Mouse (Mus musculus) kidney, adult 11 months (tissue): ENCODE measurements at regions not wholly inside any gene's neighbourhood (a gene's known extent, or its start where the extent isn't known, plus 50 kb on each side); places are given as distances from the start of the nearest gene placed in this dataset.

ENCODE experiments used
- DNase-seq: peaks from one replicate; pipeline ENCODE4 v3.0.0; 2022

DNA sequence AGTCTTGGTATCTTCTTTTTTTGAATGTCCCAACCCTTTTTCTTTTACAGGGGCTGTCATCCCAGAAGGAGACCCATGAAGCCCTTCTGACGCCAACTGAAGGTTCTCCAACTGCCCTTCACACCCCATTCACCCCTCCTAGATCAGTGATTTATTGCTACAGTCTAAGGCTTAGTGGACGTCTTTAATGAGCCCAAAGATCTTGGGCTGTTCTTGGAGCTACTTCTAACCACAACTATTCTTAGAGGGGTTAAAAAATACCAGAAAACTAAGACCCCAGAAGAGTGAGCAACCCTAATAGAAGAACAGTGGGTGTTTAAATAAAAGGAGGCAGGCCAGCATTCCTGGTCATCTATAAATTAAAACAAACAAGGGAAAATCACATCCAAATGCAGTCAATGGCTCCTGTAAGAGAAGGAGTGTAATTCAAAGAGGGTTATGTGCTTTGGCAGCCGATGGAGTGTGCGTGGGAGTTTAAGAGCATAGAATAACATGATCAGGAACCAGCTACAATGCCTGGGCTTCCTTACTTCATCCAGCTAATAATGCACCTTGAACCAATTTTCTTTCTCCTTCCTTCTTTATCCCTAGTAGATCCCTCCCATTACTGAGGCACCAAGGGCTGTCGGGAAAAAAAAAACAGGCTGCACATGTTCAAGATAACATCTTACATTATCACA lies 113.3 kb downstream of the Qpct start:
- no peak for DNase-seq

DNA sequence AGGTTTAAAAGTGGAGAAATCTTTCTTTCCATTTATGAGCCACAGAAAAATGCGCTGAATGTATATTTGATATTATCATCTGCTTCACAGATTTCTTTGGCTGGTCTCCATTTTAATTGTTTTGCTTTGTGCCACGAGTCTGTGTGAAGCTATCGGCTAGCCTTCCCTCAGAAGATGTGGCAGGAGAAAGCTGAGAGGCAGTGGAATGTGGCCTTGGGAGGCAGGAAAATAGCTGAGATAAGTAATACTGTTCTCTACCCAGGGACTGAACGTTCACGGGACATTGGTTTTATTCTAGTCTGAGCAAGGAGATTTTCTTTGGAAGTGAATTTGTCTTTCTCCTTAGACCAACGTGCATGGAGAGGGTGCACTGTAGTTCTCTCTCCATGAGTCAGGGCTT lies 112.3 kb downstream of the Qpct start:
- DNase-seq = no peak

DNA sequence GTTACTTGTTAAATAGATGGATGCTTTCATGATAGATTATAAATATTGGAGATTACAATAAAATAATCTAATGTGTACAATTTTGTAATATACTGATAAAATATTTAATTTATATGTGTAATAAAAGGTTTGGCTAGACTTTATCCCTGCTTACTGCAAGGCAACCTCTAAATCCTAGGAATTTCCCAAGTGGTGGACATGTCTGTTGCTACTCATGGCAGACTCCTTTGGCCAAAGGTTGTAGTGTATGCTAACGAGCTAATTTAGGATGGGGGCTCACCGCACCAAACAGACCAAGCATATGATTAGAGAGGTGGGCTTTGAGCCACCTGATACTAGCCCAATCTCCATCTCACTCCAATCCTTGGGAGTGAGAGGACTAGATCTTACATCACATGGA lies 102.4 kb downstream of the Qpct start:
- DNase-seq = no peak

DNA sequence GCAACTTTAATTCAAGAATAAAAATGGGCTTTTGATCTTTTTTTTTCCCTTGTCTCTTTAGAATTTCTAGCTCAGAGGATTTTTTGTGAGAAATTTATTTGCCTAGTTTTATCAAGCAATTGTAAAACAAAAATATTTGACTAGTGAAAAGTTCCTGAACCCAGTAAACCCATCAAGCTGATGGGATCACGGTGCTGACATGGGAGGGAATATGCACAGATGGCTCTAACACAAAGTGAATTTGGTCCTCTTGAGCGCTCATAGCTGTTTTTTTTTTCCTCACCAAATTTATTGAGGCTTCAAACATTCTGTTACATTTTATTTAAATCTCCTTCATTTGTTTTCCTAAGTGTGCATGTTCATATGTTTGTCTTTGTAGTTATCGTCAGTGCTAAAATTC lies 101.1 kb downstream of the Qpct start:
- no peak for DNase-seq

DNA sequence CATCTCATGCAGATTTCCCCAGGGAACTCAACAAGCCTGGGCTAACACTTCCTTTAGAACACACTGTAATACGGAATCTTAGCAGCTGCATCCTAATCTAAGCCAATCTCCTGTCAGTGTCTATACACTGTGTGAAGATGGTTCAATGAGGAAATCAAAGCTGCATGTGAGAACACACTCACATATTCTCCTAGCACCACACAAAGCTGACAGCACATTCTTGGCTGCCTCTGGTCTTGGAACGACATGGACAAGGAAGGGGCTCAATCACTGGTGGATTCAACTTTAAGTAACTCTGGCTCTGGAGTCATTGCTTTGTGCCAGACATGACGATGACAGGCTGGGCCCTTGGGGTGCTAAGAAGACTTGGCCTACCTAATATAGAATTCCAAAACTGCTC lies 96.2 kb downstream of the Qpct start:
- no peak for DNase-seq

DNA sequence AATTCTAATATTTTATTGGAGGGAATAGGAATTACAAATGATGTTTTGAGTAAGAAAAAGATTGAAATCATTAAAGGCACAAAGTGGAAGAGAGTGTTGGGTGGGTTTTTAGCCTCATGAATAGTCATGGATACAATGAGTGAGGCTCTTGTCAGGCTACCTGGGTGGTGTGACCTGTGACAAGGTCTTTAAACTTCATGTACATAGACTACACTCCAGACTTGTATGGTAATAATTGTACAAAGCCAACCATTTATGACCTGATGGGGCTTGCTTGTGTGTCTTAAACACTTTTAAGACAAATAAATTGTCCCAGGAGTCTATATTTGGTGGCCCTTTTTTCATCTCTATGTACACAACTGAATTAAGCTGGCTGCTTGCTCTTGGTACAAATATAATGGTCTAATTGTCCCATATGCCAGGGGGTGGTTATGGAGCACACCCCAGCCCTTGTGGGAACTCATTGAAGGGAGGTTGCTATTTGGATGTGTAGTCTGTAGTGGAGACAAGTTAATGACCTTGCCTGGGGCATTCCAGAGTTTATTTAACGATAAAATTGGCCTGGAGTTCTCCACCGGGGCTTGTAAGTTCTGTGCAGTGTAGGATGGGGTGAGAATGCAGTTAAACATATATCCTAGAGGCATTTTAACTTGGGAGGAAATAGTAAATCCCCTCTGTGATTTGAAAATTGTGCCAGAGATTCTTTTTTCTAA lies 93.4 kb downstream of the Qpct start:
- no peak for DNase-seq

DNA sequence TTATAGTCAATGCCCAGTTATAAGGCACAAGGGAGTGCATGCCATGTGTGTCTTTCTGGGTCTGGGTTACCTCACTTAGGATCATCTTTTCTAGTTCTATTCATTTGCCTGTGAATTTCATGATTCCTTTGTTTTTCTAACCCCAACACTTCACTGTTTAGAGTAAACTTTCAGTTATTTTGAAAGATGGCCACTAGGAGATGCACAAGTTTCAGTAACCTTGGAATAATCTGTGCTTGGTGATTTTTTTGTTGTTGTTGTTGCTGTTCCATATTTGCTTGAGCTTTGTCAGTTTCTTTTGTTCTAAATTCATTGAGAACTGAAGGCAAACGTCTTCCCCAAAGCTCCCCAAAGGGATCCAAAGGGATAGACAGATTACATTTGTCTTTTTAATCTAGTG lies 91.3 kb downstream of the Qpct start:
- DNase-seq = no peak
